Mouse (Mus musculus) small intestine, adult 10 weeks (tissue): ENCODE data around the gene Olfr982. TPM values are rescaled to one million over a fixed set of nuclear protein-coding genes. Genes with fewer than 3 reads are reported as not detected.

Source experiments
- polyA plus RNA-seq: library from polyadenylated mRNA; stranded (reverse); fragments of 350-450 nt; fragmentation: Illumina TruSeq; extraction: RNeasy Lipid Tissue Mini Kit (QIAGEN cat#74804); gene quantifications from one replicate; pipeline ENCODE4 v1.2.3, GENCODE M21; 2014; ENCODE audit warnings: low replicate concordance

The Olfr982 gene
- not detected for polyA plus RNA-seq

DNA sequence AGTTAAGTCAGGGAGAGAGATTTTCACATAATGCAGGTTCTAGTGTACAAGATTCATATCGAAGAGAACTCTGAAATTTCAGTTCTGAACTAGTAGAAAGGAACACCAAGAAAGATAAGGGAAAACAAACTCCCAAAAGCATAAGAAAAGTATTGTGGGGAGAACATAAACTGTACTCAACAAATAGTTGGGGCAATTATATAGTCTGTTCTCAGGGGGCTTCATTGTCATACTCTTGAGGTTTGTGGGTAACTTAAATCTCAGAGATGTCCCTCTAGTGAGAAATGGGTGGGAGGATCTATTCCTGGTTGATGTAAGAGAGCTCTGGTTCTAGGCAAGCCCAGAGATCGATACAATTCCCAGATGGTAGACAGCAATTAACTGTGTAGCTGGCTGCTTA is at the start of gene Olfr982:
Gene Olfr982 (plus strand): TSS at position 301 of the 400 bp plus-strand sequence.

GRCm38 (mm10) chr9:40093495-40093894 is 19.9 kb downstream of the Olfr982 start, which contains the start of gene Olfr983:
TSS of gene Olfr983 (minus strand) at chr9:40093595.

GRCm38 (mm10) chr9:40114106-40114505 is 40.5 kb downstream of the Olfr982 start, which contains the start of gene Olfr984:
TSS of gene Olfr984 (minus strand) at chr9:40114206.

Other genes starting within 250 kb of the Olfr982 start
- gene Olfr971, start 237.0 kb upstream of the Olfr982 start, polyA plus RNA-seq = not detected
- not detected for gene Olfr972, start 207.4 kb upstream of the Olfr982 start, polyA plus RNA-seq
- gene Olfr229, start 166.5 kb upstream of the Olfr982 start, polyA plus RNA-seq = not detected
- gene Olfr974, start 136.3 kb upstream of the Olfr982 start, polyA plus RNA-seq = not detected
- gene Olfr975, start 121.8 kb upstream of the Olfr982 start, polyA plus RNA-seq = not detected
- not detected for gene Olfr976, start 112.7 kb upstream of the Olfr982 start, polyA plus RNA-seq
- gene Olfr978, start 81.7 kb upstream of the Olfr982 start, polyA plus RNA-seq = not detected
- gene Olfr979, start 70.4 kb upstream of the Olfr982 start, polyA plus RNA-seq = not detected
- not detected for gene Olfr980, start 64.2 kb upstream of the Olfr982 start, polyA plus RNA-seq
- not detected for gene Olfr981, start 52.4 kb upstream of the Olfr982 start, polyA plus RNA-seq
- not detected for gene Olfr983, start 19.8 kb downstream of the Olfr982 start, polyA plus RNA-seq
- gene Olfr984, start 40.4 kb downstream of the Olfr982 start, polyA plus RNA-seq = not detected
- gene Olfr985, start 56.4 kb downstream of the Olfr982 start, polyA plus RNA-seq = not detected
- gene Tmem225, start 74.3 kb downstream of the Olfr982 start, polyA plus RNA-seq = not detected
- not detected for gene Olfr986, start 107.1 kb downstream of the Olfr982 start, polyA plus RNA-seq
- gene Zfp202, start 118.5 kb downstream of the Olfr982 start, polyA plus RNA-seq = 1.4 TPM
- gene Scn3b, start 195.4 kb downstream of the Olfr982 start, polyA plus RNA-seq = 0.63 TPM